Mouse (Mus musculus): Measurements from ENCODE around the gene Fam13a.

DNA sequence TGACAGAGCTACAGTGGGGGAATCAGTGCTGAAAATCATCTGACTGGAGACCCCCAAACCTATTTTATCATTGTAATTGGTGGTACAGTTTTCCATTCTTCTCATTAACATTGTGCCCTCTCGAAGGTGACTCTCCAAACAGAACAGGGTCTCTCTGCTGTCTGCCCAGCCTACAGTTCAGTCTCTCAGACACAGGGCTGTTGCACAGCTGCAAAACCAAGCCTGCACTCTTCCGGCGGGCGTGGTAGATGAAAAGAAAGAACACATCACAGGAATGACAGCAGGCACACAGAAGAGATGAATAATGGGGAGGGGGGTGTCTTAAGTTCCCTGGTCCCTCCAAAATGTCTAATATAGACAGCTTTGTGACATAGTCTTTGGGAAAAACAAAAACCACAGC, 90.2 kb downstream of the Fam13a start:
- no peak for TF ChIP-seq TAL1 (IDR thresholded peaks at IDR 0.05; ENCODE audit: low read length)
- no peak for TF ChIP-seq GATA1 (IDR thresholded peaks at IDR 0.05; ENCODE audit: low read length)

Measured in erythroblast, embryonic 14.5 days (primary cell).